Mouse (Mus musculus): ENCODE measurements around the gene Fblim1. TPM values are rescaled to one million over a fixed set of nuclear protein-coding genes. Genes with fewer than 3 reads are reported as not detected.

Fblim1 gene
- polyA plus RNA-seq, 1 experiment from 2014 or later: 58.1 TPM

DNA sequence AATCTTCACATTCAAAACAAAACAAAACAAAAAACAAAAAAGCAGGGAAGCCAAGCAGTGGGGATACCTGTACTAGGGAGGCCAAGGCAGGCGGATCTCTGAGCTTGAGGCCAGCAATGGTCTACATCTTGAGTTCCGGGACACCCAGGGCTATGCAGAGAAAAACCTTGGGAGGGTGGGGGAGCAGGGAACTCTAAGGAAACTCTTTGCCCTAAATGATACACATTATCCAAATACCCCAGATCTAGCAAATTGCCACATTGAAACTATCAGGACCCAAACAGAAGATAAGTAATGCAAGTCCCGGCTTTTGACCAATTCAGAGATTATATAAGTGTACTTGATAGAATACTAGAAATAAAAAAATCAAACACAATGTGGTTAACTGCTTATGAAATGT, 62.3 kb downstream of the Fblim1 start:
- no peak overlapping the region for H3K4me3 ChIP-seq (replicated peaks; ENCODE audit: low read depth, low read length)
- no peak overlapping the region for H3K4me2 ChIP-seq (ENCODE audit: low read length)
- 87% methylated on average over 3 of the region's 3 CpGs for WGBS
- H3K9ac ChIP-seq (ENCODE audit: low read depth, low read length): no peak overlapping the region
- peaks cover 3% of the 10 kb centered on the region; the same call in 1 of the 2 replicates for H3K4me1 ChIP-seq (replicated peaks; ENCODE audit: insufficient read depth, low read length)
- no peaks in the 10 kb centered on the region for H3K27me3 ChIP-seq (ENCODE audit: insufficient read depth, low read length)
- H3K9me3 ChIP-seq (replicated peaks; ENCODE audit: low read length): no peaks in the 10 kb centered on the region
- no peaks in the 10 kb centered on the region for H3K36me3 ChIP-seq (ENCODE audit: insufficient read depth, low read length)
- no peak for ATAC-seq (replicated peaks; ENCODE audit: low FRiP score, low read depth)
- DNase-seq (ENCODE audit: low spot score): no peak
- no peak for TF ChIP-seq CTCF (IDR thresholded peaks at IDR 0.05; ENCODE audit: low read depth)
- no peak overlapping the region for H3K27ac ChIP-seq

DNA sequence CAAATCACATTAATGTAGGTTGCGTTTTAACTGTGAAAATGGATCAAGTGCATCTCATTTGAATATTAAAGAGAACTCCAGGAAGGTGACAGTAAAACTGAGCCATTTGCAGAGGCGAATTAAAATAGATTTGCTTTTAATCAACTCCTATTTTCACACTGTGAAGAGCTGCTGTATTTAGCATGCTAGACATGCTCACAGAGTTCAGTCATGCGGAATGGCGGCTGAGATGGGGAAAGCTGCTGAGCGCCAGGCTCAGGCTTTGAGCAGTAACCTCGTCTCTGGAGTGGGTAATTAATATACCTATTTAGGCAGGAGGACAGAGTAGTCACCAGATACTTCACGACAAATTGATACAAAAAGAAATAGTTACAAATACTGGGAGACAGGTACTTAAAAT, 64.0 kb downstream of the Fblim1 start:
- no peak for TF ChIP-seq CTCF (IDR thresholded peaks at IDR 0.05; ENCODE audit: low read depth)
- Histone ChIP-seq H3K27ac (0 out of 2 replicates have a peak overlapping the region, but pooled peaks have one; percentile 13), H3K9ac (ENCODE audit: low read depth, low read length) (no peak overlapping the region), H3K27me3 (ENCODE audit: insufficient read depth, low read length) (no peaks in the 10 kb centered on the region), H3K9me3 (replicated peaks; ENCODE audit: low read length) (no peaks in the 10 kb centered on the region), H3K4me3 (replicated peaks; ENCODE audit: low read depth, low read length) (no peak overlapping the region), H3K4me1 (replicated peaks; ENCODE audit: insufficient read depth, low read length) (peaks cover 3% of the 10 kb centered on the region; the same call in 1 of the 2 replicates), H3K4me2 (ENCODE audit: low read length) (peak overlapping the region; percentile 15; the same call in 1 of the 2 replicates), H3K36me3 (ENCODE audit: insufficient read depth, low read length) (no peaks in the 10 kb centered on the region)
- DNase-seq (ENCODE audit: low spot score) (no peak), ATAC-seq (replicated peaks; ENCODE audit: low FRiP score, low read depth) (no peak)
- 31% methylated on average over 7 of the region's 7 CpGs for WGBS

DNA sequence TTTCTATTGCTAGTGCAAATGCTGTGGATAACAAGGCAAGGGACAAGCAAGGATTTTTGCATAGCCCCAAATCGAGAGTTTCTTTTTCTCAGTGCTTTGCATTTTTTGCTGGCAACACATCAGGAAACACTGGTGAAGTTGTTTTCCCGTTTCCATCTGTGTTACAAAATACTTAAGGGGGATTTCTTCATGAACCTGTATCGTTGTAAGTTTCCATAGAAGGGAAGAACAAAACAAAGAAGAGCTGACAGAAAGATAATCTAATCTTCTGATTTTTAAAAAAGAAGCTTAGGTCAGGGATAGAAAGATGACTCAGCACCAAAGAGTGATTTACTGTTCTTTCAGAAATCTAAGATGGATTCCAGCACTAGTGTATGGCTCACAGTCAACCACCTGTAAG, 65.1 kb downstream of the Fblim1 start:
- Histone ChIP-seq H3K4me3 (replicated peaks; ENCODE audit: low read depth, low read length) (no peak overlapping the region), H3K27ac (no peak overlapping the region), H3K27me3 (ENCODE audit: insufficient read depth, low read length) (no peaks in the 10 kb centered on the region), H3K9me3 (replicated peaks; ENCODE audit: low read length) (no peaks in the 10 kb centered on the region), H3K9ac (ENCODE audit: low read depth, low read length) (no peak overlapping the region), H3K4me1 (replicated peaks; ENCODE audit: insufficient read depth, low read length) (peaks cover 3% of the 10 kb centered on the region; the same call in 1 of the 2 replicates), H3K4me2 (ENCODE audit: low read length) (no peak overlapping the region), H3K36me3 (ENCODE audit: insufficient read depth, low read length) (no peaks in the 10 kb centered on the region)
- DNase-seq (ENCODE audit: low spot score) (no peak), ATAC-seq (replicated peaks; ENCODE audit: low FRiP score, low read depth) (no peak)
- TF ChIP-seq CTCF (IDR thresholded peaks at IDR 0.05; ENCODE audit: low read depth): no peak
- WGBS: 63% methylated on average over 3 of the region's 3 CpGs

DNA sequence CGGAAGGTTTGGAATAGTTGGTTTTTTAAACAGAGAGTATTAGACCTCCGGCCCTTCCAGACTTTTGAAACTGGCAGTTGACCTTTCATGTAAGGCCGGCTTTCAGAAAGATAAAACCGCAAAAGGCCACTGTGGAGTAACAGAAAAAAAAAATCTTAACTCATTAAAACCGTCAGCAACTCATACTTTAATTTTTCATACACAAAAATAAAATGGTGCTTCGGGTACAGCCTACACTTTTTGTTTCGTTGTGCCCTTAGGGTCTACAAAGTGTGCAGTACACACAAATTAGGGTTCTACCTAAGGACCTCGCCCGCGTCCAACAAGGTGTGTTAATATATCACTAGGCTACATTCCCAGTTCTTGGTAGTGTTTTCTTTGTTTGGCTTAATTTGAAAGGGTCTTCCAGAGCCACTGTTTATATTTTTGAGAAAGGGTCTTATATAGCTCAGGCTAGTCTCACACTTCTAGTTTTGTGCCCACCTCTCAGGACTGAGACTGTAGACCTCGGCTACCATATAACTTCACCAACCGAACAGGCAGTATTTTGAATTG, 66.6 kb downstream of the Fblim1 start:
- no peaks in the 10 kb centered on the region for H3K27me3 ChIP-seq (ENCODE audit: insufficient read depth, low read length)
- no peak for TF ChIP-seq CTCF (IDR thresholded peaks at IDR 0.05; ENCODE audit: low read depth)
- 27% methylated on average over 12 of the region's 12 CpGs for WGBS
- peak overlapping the region; percentile 89 for H3K4me2 ChIP-seq (ENCODE audit: low read length)
- peaks cover 10% of the 10 kb centered on the region for H3K4me1 ChIP-seq (replicated peaks; ENCODE audit: insufficient read depth, low read length)
- H3K36me3 ChIP-seq (ENCODE audit: insufficient read depth, low read length): no peaks in the 10 kb centered on the region
- peak overlapping the region; percentile 92; the same call in 1 of the 2 replicates for H3K9ac ChIP-seq (ENCODE audit: low read depth, low read length)
- H3K4me3 ChIP-seq (replicated peaks; ENCODE audit: low read depth, low read length): peak overlapping the region; percentile 83
- ATAC-seq (replicated peaks; ENCODE audit: low FRiP score, low read depth) (no peak), DNase-seq (ENCODE audit: low spot score) (no peak)
- H3K9me3 ChIP-seq (replicated peaks; ENCODE audit: low read length): no peaks in the 10 kb centered on the region
- peak overlapping the region; percentile 95 for H3K27ac ChIP-seq

- H3K4me1 ChIP-seq (replicated peaks; ENCODE audit: insufficient read depth, low read length): peaks cover 10% of the 10 kb centered on the region
- H3K9ac ChIP-seq (ENCODE audit: low read depth, low read length): peak within 1 kb of the TSS; percentile 92
- H3K9me3 ChIP-seq (replicated peaks; ENCODE audit: low read length): no peaks in the 10 kb centered on the region
- DNase-seq (ENCODE audit: low spot score) (peak; percentile 97), ATAC-seq (replicated peaks; ENCODE audit: low FRiP score, low read depth) (peak; percentile 87)
- TF ChIP-seq CTCF (IDR thresholded peaks at IDR 0.05; ENCODE audit: low read depth): no peak
- H3K27ac ChIP-seq: peak within 1 kb of the TSS; percentile 95
- H3K27me3 ChIP-seq (ENCODE audit: insufficient read depth, low read length): no peaks in the 10 kb centered on the region
- H3K4me2 ChIP-seq (ENCODE audit: low read length): peak within 1 kb of the TSS; percentile 89
- peak within 1 kb of the TSS; percentile 83 for H3K4me3 ChIP-seq (replicated peaks; ENCODE audit: low read depth, low read length)
- WGBS: under 1% methylated on average over 63 of the region's 88 CpGs
- no peaks in the 10 kb centered on the region for H3K36me3 ChIP-seq (ENCODE audit: insufficient read depth, low read length)
Measured at GRCm38 (mm10) chr4:141538408-141539212, 67.3 kb downstream of the Fblim1 start, which contains the start of gene Spen. TSS of gene Spen (minus strand) at chr4:141538597.

- DNase-seq (ENCODE audit: low spot score) (peak; percentile 29), ATAC-seq (replicated peaks; ENCODE audit: low FRiP score, low read depth) (0 out of 2 replicates have a peak, but pooled peaks have one; percentile 1)
- H3K4me1 ChIP-seq (replicated peaks; ENCODE audit: insufficient read depth, low read length): peaks cover 10% of the 10 kb centered on the region
Measured at GRCm38 (mm10) chr4:141537706-141538407, 68.0 kb downstream of the Fblim1 start.

More at GRCm38 (mm10) chr4:141537706-141538407, 68.0 kb downstream of the Fblim1 start:
- H3K27ac ChIP-seq: peak overlapping the region; percentile 95
- no peaks in the 10 kb centered on the region for H3K9me3 ChIP-seq (replicated peaks; ENCODE audit: low read length)
- no peaks in the 10 kb centered on the region for H3K36me3 ChIP-seq (ENCODE audit: insufficient read depth, low read length)
- H3K27me3 ChIP-seq (ENCODE audit: insufficient read depth, low read length): no peaks in the 10 kb centered on the region
- TF ChIP-seq CTCF (IDR thresholded peaks at IDR 0.05; ENCODE audit: low read depth): no peak
- H3K9ac ChIP-seq (ENCODE audit: low read depth, low read length): peak overlapping the region; percentile 92
- H3K4me3 ChIP-seq (replicated peaks; ENCODE audit: low read depth, low read length): peak overlapping the region; percentile 83
- WGBS: under 1% methylated on average over 99 of the region's 101 CpGs
- H3K4me2 ChIP-seq (ENCODE audit: low read length): peak overlapping the region; percentile 89

Measured in kidney, postnatal 0 days (tissue).